In the genomic region with DNA sequence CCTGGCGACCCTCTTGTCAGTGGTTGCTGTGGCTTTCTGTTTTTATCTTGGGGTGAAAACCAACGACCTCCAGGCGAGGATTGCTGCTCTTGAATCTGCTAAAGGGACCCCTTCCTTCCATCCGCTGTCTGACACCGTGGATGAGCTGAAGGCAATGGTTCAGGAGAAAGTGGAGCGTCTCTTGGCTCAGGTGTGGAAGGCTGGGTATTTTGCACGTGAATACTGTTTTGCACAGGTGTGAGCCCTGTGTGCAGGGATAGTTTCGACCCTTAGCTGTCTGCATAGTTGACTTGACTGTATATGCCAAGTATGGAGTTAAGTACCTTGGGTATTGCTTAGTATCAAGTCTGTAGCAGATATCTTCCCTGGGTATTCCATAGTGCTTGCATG, we compare ENCODE assay signal across 8 mouse cellular contexts. TPM values are rescaled to one million over a fixed set of nuclear protein-coding genes. Genes with fewer than 3 reads are reported as not detected.
DNase-seq lines count a peak whose midpoint lies in the region; ATAC-seq and TF ChIP-seq lines count a peak whose summit lies in the region.

No protein-coding gene starts in this region.

- TF ChIP-seq POLR2A in small intestine, adult 2 months (IDR thresholded peaks at IDR 0.05; ENCODE audit: low read depth, low read length), result no peak

- 12% methylated on average over 8 of the region's 8 CpGs for WGBS in lung, embryonic 16.5 days
- WGBS in forebrain, embryonic 14.5 days, result 30% methylated on average over 8 of the region's 8 CpGs
- 13% methylated on average over 8 of the region's 8 CpGs for WGBS in limb, embryonic 13.5 days
- 13% methylated on average over 8 of the region's 8 CpGs for WGBS in small intestine, adult 2 months

- peak overlapping the region; percentile 99 for H3K4me2 ChIP-seq in lung, embryonic 16.5 days (ENCODE audit: low read depth, low read length)
- H3K4me2 ChIP-seq in forebrain, embryonic 14.5 days (ENCODE audit: low read length), result peak overlapping the region; percentile 100
- peak overlapping the region; percentile 80 for H3K4me2 ChIP-seq in limb, embryonic 13.5 days (replicated peaks)

- no peaks in the 10 kb centered on the region for H3K9me3 ChIP-seq in lung, embryonic 16.5 days (ENCODE audit: control insufficient read depth, low read length)
- no peaks in the 10 kb centered on the region for H3K9me3 ChIP-seq in forebrain, embryonic 14.5 days (replicated peaks; ENCODE audit: control insufficient read depth, low read length)
- H3K9me3 ChIP-seq in limb, embryonic 13.5 days, result no peaks in the 10 kb centered on the region

- no peaks in the 10 kb centered on the region for H3K36me3 ChIP-seq in lung, embryonic 16.5 days (ENCODE audit: control insufficient read depth, insufficient read depth, low read length)
- H3K36me3 ChIP-seq in forebrain, embryonic 14.5 days (ENCODE audit: control insufficient read depth, insufficient read depth, low read length), result no peaks in the 10 kb centered on the region
- H3K36me3 ChIP-seq in limb, embryonic 13.5 days, result no peaks in the 10 kb centered on the region
- no peaks in the 10 kb centered on the region for H3K36me3 ChIP-seq in small intestine, adult 2 months (ENCODE audit: control insufficient read depth, insufficient read depth, low read length)

- ATAC-seq in lung, embryonic 16.5 days (ENCODE audit: low read depth), result no peak
- ATAC-seq in forebrain, embryonic 14.5 days, result no peak
- no peak for ATAC-seq in limb, embryonic 13.5 days (ENCODE audit: low FRiP score, low read depth)

- peaks cover 6% of the 10 kb centered on the region; the same call in 1 of the 2 replicates for H3K4me1 ChIP-seq in lung, embryonic 16.5 days (replicated peaks; ENCODE audit: control insufficient read depth, insufficient read depth, low read length)
- no peaks in the 10 kb centered on the region; the same call in 1 of the 2 replicates for H3K4me1 ChIP-seq in forebrain, embryonic 14.5 days (ENCODE audit: control insufficient read depth, insufficient read depth, low read length)
- H3K4me1 ChIP-seq in limb, embryonic 13.5 days, result peaks cover 30% of the 10 kb centered on the region
- peaks cover 5% of the 10 kb centered on the region; the same call in 1 of the 2 replicates for H3K4me1 ChIP-seq in small intestine, adult 2 months (ENCODE audit: control insufficient read depth, insufficient read depth, insufficient read length, low read length)

- peak overlapping the region; percentile 74 for H3K4me3 ChIP-seq in lung, embryonic 16.5 days (ENCODE audit: low read length)
- peak overlapping the region; percentile 57 for H3K4me3 ChIP-seq in forebrain, embryonic 14.5 days (ENCODE audit: low read depth, low read length)
- H3K4me3 ChIP-seq in limb, embryonic 13.5 days, result peak overlapping the region; percentile 53
- peak overlapping the region; percentile 55 for H3K4me3 ChIP-seq in small intestine, adult 2 months (ENCODE audit: low read depth, low read length)

- peak overlapping the region; percentile 71 for H3K9ac ChIP-seq in lung, embryonic 16.5 days (ENCODE audit: low read length)
- H3K9ac ChIP-seq in forebrain, embryonic 14.5 days (ENCODE audit: low read length), result peak overlapping the region; percentile 65
- H3K9ac ChIP-seq in limb, embryonic 13.5 days, result peak overlapping the region; percentile 67

- DNase-seq in lung, adult 18-20 months, result no peak
- no peak for DNase-seq in forebrain, embryonic 14.5 days (ENCODE audit: low spot score)
- DNase-seq in spleen, adult 12 weeks (ENCODE audit: low spot score), result no peak
- no peak for DNase-seq in layer of hippocampus, postnatal 25 days (ENCODE audit: extremely low spot score in 1 of 2, low spot score in 1 of 2)
- no peak for DNase-seq in urinary bladder, adult 2 months (ENCODE audit: low spot score)

- no peaks in the 10 kb centered on the region for H3K27me3 ChIP-seq in lung, embryonic 16.5 days (ENCODE audit: control insufficient read depth, insufficient read depth, low read depth, low read length)
- peaks cover 9% of the 10 kb centered on the region; the same call in 1 of the 2 replicates for H3K27me3 ChIP-seq in forebrain, embryonic 14.5 days (replicated peaks; ENCODE audit: control insufficient read depth, insufficient read depth, low read length)
- H3K27me3 ChIP-seq in limb, embryonic 13.5 days, result peaks cover 5% of the 10 kb centered on the region; the same call in 1 of the 2 replicates
- peaks cover 18% of the 10 kb centered on the region for H3K27me3 ChIP-seq in small intestine, adult 2 months (ENCODE audit: control insufficient read depth, insufficient read depth, low read length)

- H3K27ac ChIP-seq in lung, embryonic 16.5 days (ENCODE audit: low read length), result no peak overlapping the region
- H3K27ac ChIP-seq in forebrain, embryonic 14.5 days (ENCODE audit: low read depth, low read length), result no peak overlapping the region
- H3K27ac ChIP-seq in limb, embryonic 13.5 days, result peak overlapping the region; percentile 92; the same call in 1 of the 2 replicates
- no peak overlapping the region for H3K27ac ChIP-seq in small intestine, adult 2 months (ENCODE audit: insufficient read depth, low read depth, low read length)

- TF ChIP-seq CTCF in small intestine, adult 2 months (IDR thresholded peaks at IDR 0.05; ENCODE audit: extremely low read depth, insufficient read length, insufficient replicate concordance, low read depth, low read length), result no peak

RNA-seq across cellular contexts. Expression of gene Col25a1, which starts 50.3 kb away (rescaled TPM):
- polyA plus RNA-seq in lung, embryonic 16.5 days (2015; fragmentation: Nextera tagmentation; extraction: Ambion mirVana), result 17.6 and 20.3 TPM in 2 replicates
- 2.5 and 3.4 TPM in 2 replicates for polyA plus RNA-seq in forebrain, embryonic 14.5 days (2014; fragmentation: Nextera tagmentation; extraction: Ambion mirVana)
- polyA plus RNA-seq in limb, embryonic 13.5 days (2015; fragmentation: Nextera tagmentation; extraction: Ambion mirVana), result 21.9 and 25.0 TPM in 2 replicates
- polyA plus RNA-seq in small intestine, adult 2 months (2012; rRNA removed), result 0.04 TPM in 1 of 2 replicates, not detected in the other
- total RNA-seq in layer of hippocampus, postnatal 25 days (2021), result 10 to 100 TPM; 68.4 to 70.2 TPM
- 23.1 and 24.7 TPM in 2 replicates for polyA plus RNA-seq in urinary bladder, adult 2 months (2012; rRNA removed)
